Mouse (Mus musculus): Measurements from ENCODE around the gene Lrwd1.
A peak's percentile ranks its signal among the peaks of the same experiment; 100 is the strongest.
"Not testable (repeated sequence)": the region's sequence is repeated elsewhere in the genome, so short reads cannot be mapped to it uniquely, and the experiment has no call there.

The Lrwd1 gene

DNA sequence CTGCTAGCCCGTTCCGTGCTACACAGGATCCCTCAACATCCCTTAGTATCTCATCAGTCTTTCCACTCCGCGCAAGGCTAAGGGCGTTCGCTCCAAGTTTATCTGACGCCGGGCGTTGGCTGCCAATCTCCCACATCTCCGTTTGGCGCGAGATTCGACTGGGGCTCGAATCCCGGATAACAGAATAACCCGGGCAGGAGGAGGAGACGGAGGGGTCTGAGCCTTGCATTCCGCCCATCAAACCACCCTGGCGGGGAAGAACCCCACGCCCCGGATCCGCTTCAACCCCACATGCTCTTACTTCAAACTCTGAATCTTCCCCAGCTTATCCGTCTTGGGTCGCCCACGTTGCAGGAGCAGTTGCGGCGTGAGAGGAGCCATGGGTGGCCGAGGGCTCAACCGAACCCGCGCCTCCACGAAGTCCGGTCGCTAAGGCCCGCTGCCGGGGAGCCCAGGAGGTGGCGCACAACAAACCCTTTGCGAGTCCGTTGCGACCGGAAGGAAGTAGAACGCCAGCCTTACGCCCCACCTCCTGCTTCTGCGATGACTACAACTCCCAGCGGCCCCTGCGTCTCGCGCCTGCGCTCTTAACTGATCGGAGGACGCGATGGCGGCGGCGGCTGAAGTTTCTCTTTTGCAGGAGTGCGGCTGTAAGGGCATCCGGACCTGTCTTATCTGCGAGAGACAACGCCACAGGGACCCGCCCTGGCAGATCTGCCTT is at the start of gene Lrwd1, which contains the start of gene Alkbh4:
Gene Lrwd1, minus strand, starts transcription at position 504 of the 721 bp plus-strand sequence.
Gene Alkbh4, plus strand, starts transcription at position 576 of the 721 bp plus-strand sequence.
- peak; percentile 95 for ATAC-seq (ENCODE audit: insufficient number of reproducible peaks, low FRiP score, low TSS enrichment)

DNA sequence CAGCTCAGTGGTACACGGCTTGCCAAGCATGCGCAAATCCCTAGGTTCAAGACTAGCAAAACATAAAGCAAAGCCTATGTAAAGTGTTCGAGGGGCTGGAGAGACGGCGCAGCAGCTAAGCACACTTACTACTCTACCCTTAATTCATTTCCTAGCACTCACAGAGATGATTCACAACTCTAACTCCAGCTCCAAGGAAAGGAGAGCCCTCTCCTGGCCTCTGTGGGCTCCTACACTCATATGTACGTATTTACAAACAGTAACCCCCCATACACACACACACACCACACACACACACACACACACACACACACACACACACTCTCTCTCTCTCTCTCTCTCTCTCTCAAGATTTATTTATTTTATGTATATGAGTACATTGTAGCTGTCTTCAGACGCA is 47.9 kb upstream of the Lrwd1 start:
- no peak for ATAC-seq (ENCODE audit: insufficient number of reproducible peaks, low FRiP score, low TSS enrichment)

DNA sequence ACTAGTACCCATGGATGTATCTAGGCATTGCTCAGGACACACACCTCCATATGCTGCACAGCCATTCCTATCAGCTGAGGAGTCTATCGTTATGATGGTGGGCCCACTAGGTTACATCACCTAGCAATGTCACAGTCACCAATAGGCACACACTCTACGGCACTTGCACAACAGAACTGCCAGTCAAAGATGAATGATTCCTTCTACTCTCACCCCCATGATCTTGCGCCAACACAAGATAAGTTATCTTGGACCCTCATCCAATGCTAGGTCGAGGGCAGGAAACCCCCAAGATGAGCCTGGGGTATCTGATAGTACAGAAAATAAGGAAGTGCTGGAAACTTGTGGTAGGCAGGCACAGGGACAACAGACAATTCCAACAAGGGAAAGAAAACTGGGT is 47.0 kb upstream of the Lrwd1 start:
- ATAC-seq (ENCODE audit: insufficient number of reproducible peaks, low FRiP score, low TSS enrichment): no peak

DNA sequence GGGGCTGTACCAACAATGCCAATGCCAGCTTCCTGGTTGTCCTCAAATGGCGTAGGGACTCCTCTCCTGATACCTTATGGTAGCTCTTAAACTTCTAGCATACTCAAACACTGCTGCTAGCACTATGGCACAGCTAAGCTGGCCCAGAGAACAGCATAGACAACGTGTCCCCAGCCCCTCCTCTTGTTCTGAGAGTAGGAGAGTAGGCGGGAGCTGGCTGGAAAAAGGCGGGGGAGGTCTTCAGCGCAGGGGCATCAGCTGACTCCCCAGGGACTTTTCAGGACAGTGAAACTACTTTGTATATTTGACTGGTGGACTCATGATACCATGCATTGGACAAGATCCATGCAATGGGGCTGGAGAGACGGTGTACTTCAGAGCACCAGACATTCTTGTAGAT is 46.2 kb upstream of the Lrwd1 start:
- no peak for ATAC-seq (ENCODE audit: insufficient number of reproducible peaks, low FRiP score, low TSS enrichment)

DNA sequence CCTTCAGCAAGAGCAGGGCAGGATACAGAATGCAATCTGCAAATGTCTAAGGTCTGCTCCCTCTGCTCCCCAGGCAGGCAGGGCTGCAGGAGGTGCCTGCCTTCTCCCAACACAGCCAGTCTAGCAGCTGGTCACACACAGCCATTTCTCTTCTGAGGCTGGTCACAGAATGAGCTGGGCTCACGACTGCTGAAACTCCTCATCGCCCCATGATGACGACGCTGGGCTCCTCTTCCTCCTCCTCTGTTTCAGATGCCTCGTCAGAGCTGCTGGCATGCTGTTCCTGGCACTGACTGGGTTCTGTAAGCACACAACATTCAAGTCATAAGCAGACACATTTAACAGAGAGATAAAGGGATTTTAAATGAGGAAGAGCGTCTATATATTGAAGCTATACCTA is 45.3 kb upstream of the Lrwd1 start:
- ATAC-seq (ENCODE audit: insufficient number of reproducible peaks, low FRiP score, low TSS enrichment): no peak

DNA sequence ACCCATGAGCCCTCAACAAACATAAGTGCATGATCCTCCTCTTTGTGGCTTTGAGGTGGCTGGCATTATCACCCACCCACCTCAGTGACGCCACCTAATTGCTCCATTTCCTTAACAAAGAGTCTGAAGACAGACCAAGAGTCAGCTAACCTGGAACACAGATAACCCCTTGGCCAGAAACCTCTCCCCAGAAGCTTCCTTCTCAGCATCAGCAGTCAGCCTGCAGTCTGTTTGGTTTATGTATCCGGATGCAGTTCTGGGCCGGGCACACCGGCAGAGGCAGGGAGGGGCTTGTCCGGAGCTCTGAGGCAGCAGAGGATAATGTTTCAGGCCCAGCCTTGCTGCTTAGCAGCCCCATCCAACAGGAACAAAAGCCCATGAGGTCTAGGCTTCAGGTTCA is 43.7 kb upstream of the Lrwd1 start:
- no peak for ATAC-seq (ENCODE audit: insufficient number of reproducible peaks, low FRiP score, low TSS enrichment)

DNA sequence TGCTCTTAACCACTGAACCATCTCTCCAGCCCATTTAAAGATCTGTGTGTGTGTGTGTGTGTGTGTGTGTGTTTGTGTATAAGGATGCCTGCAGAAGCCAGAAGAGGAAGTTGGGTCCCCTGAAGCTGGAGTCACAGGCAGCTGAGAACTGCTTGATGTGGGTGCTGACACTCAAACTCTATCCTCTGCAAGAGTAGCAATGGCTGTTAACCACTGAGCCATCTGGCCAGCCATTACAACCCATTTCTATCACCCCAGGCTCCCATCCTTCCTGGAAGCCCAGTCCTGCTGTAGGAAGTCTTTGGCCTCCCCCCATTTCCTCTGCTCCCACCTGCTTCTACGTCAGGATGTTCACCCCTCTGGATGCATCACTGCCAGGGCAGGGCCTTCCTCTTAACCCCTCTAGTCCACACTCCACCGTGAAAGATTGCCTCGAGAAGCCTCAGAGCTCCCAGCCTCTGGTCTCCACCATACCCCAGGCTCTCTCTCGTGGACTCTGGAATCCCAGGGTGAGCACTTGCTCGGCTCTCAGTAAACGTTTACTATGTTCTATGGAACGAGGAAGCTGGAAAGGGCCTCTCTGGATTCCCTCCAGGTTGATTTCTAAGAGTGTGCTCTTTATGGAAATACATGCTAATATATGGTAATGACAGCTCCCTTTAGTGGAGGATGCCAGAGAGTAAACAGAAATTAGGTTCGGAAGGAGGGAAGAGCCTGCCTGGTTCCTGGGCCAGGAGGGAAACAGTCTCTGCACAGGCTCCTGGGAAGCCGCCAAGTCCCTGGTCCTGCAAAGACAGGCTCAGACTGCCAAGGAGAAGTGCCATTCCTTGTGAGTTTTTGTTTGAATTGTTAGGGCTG is 38.0 kb upstream of the Lrwd1 start:
- ATAC-seq (ENCODE audit: insufficient number of reproducible peaks, low FRiP score, low TSS enrichment): no peak

DNA sequence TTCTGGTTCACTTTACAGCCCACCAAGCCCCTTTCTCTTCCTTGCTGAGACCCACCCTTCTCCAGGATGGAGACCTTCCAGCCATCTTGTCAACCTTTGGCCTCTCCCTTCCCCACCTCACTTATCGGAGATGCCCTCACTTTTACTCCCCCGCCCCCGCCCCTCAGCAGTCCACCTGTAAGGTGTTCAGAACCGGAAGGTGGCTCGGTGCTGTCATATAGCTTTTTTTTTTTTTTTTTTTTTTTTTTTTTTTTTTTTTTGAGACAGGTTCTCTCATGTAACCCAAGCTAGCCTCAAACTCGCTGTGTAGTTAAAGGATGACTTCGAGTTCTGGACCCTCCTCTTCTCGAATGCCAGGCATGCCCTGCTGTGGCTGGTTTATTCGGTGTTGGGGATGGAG is 37.1 kb upstream of the Lrwd1 start:
- no peak for ATAC-seq (ENCODE audit: insufficient number of reproducible peaks, low FRiP score, low TSS enrichment)

DNA sequence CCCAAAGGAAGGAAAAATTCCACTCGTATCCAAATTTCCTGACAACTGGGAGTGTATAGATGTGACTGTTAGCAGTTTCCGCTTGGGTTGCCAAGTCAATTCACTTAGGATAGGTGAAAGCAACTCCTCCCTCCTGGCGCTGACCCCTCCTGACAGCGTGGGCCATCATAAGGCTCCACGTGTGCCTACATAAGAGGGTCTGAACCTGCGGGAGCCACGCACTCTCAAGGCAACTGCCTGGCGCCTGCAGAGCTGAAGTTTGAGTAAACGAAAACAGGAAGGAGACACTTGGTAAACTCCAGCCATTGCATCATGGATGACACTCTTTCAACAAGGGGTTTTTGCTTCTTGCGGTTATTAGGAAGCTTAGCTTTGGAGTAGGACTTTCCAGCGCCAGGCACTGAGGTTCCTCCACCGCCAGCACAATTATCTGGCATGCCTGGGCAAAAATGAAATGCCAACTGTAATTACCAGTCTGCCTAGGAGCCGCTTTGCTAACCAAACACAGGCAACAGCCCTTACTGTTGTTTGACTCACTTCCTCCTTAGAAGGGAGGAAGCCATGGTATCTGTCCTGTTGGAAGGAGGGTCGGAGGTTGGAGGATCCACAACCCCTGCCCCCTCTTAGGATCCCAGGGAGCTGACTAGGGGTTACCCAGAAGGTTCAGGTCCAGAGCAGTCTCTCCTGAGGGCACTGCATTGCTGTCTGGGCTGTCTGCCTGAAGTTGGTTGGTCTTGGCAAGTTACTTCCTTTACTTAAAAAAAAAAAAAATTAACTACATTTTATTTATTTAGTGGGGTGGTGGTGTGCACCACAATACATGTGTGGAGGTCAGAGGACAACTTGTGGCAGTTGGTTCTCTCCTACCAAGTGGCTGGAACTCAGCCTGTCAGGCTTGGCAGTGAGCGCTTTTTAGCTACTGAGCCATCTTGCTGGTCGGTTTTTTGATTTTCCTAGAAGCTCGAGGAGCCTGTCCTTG is 35.8 kb upstream of the Lrwd1 start:
- ATAC-seq (ENCODE audit: insufficient number of reproducible peaks, low FRiP score, low TSS enrichment): no peak

DNA sequence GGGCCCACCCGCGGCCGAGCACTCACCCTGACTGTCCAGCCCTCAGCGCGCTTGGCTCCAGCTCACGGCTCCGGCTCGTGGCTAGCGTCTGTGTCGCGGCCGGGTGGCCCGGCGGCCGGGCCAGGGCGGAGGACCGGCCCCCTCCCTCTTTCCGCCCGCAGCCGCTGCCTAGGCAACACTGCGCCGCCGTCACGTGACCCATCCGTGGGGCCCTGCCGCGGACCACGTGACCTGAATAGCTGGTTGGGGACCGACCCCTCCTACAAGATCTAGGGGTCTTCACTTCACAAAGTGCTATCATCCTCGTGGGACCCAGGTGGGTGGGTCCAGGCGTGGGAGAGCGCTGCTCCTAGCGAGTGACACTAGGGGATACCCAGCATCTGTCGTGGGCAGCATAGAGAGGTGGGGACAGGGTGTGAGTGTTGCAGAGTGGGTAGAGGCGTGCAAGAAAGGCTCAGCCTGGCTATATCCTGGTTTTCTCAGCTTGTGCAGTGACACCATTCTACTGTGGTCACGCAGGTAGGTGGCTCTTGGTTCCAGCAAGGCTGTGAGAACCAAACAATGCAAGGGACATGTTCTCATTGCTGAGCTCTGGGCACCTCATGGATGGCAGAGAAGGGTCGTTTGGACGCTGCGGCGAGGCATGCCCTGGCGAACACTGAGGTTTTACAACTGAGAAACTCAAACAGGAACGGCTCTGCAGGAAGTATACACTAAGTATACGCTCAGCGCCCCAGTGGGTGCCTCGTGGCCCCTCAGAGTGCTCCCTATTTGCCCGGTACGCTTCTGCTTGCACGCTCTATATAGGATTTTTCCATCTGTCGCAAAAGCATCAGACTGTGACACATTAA is 34.9 kb upstream of the Lrwd1 start, which contains the start of gene Orai2:
Gene Orai2, minus strand, starts transcription at position 202 of the 851 bp plus-strand sequence.
- peak; percentile 54; the same call in 1 of the 2 replicates for ATAC-seq (ENCODE audit: insufficient number of reproducible peaks, low FRiP score, low TSS enrichment)

DNA sequence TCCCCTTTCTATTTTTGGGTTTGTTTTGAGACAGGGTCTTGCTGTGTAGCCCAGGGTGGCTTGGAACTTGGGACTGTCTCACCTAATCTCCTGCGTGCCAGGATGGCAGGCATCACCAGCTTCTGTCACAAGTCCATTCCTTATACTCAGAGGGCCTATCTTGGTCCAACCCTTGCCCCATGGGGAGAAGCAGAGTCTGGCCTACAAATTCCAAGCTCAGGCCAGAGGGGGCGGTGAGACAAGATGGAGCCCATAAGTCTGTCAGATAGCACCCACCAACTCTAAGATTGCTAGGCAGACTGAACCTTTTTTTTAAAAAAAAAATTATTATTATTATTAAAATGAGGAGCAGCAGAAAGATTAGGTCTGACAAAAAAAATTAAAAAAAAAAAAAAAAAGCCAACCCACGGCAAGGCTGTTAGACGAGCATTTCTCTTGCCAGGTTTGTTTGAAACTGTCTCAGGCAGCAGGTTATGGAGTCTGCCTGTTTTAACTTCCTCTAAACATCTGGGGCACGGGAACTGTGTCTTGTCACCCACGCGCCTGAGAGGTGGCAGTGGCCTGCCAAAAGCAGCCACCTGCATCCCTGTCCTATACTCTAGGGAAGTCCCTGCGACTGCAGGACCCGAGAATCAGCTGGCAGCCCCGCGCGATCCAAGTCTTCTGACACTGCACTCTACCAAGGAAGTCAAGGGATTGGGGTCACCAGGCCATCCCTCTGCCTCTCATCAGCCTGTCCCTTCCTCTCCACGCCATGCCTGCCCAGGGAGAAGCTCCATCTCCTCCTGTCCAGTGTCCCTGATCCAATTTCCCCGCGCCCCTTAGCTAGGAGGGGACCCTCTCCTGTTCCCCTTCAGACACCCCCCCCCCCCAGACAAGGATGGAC is 34.0 kb upstream of the Lrwd1 start:
- peak; percentile 26; the same call in 1 of the 2 replicates for ATAC-seq (ENCODE audit: insufficient number of reproducible peaks, low FRiP score, low TSS enrichment)

DNA sequence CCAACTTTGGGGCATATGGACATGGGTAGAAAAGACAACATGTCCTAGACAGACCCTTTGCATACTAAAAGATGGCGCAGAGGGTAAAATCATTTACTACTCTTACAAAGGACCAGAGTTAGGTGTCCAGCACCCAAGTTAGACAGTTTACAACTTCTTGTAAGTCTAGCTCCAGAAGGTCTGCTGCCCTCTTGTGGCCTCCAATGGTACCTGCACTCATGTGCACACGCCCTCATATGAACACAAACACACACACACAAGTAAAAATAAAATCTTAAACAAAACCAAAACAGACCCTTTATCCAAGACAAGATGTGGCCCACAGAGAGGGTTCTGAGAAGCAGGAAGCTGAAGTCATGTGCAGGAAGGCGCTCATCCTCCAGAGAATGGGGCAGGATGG is 32.2 kb upstream of the Lrwd1 start:
- no peak for ATAC-seq (ENCODE audit: insufficient number of reproducible peaks, low FRiP score, low TSS enrichment)

DNA sequence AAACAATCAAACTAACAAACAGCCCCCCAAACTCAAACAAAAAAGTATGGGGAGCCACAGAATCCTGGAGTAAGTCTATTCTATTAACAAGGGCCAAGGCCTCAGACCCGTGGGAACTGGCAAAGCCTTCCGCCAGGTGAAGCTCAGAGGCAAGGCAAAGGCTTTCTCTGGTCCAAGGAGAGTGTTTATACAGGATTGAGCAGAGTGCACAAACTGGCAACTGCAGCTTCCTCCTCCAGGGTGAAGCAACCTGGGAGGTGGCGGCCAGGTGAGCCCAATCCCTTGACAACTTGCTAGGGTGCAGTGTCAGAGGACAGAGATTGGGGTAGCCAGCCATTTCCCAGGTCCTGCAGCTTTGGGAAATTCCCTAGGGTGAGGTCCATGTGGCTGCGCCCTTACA is 31.4 kb upstream of the Lrwd1 start:
- no peak for ATAC-seq (ENCODE audit: insufficient number of reproducible peaks, low FRiP score, low TSS enrichment)

DNA sequence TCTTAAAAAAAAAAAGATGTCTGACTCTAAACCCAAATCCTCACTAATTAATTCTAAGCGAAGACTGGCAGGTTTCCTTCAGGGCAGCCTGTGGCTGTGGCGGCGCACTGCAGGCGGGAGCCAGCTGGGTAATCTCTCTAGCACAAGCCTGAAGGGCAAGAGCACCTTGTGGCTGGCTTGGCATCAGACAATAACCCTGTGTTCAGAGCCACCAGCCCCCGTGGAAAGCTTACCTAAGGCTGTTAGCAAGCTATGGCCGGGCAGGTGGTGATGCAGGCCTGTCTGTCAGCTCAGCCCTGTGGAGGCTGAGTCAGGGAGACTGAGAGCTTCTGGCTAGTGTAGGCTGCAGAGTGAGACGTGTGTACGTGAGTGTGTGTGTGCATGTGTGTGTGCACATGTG is 29.4 kb upstream of the Lrwd1 start:
- ATAC-seq (ENCODE audit: insufficient number of reproducible peaks, low FRiP score, low TSS enrichment): no peak

DNA sequence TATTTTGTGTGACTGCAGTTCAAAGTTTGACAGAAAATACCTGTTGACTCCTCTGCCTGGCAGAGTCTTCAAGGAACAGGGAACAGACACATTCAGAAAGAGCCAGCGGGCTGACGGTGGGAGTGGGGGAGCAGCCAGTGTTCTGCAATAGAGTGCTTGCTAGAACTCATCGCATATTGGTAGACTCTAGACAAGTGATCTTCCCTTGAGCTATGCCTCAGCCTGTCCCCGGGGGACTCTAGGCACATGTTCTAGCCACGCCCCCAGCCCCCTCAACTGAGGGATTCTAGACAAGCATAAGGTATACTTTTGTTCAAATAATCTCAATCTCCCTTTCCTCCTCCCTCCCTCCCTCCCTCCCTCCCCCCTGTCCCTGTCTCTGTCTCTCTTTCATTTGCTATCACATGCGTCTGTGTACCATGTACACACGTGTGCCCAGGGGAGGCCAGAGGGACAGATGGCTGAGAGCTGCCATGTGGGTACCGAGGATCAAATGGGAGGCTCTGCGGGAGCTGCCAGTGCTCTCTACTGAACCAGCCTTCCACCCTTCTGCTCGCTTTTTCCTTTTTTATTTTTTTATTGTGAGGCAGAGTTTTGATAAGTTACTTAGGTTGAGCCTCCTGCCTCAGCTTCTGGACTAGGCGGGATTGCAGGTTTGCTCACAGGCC is 28.1 kb upstream of the Lrwd1 start:
- ATAC-seq (ENCODE audit: insufficient number of reproducible peaks, low FRiP score, low TSS enrichment): peak; percentile 68; the same call in 1 of the 2 replicates

DNA sequence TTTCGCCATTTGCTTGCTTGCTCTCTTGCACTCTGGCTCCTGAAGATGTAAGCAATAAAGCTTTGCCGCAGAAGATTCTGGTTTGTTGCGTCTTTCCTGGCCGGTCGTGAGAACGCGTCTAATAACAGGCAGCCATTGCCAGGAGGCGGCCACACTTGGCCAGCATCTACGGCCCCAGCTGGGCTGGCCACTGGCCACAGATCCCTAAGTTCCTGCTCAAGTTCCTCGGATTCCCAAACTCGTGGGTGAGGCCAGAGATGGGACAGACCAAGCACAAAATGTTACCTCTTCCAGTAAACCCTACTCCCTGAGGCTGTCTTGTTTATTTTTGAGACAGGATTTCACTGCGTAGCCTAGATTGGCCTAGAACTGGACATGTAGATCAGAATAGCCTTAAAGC is 24.2 kb upstream of the Lrwd1 start:
- not testable (repeated sequence) for ATAC-seq (ENCODE audit: insufficient number of reproducible peaks, low FRiP score, low TSS enrichment)

DNA sequence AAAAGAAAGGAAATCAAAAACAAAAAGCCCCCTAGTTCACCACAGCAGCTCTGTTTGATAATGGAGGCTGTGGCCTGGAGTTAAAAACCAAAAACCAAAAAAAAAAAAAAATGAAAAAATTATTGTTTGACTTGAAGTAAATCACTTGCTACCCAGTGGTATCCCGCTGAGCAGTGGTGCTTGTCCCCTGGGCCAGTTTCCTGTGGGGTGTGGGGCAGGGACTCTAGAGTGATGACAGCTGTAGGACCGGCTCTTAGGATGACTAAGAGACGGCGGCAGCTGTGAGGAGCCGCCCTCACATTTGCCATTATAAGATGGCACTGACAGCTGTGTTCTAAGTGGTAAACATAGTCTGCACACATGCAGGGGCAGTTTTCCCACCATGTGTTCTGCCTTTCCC is 19.5 kb upstream of the Lrwd1 start:
- ATAC-seq (ENCODE audit: insufficient number of reproducible peaks, low FRiP score, low TSS enrichment): no peak

DNA sequence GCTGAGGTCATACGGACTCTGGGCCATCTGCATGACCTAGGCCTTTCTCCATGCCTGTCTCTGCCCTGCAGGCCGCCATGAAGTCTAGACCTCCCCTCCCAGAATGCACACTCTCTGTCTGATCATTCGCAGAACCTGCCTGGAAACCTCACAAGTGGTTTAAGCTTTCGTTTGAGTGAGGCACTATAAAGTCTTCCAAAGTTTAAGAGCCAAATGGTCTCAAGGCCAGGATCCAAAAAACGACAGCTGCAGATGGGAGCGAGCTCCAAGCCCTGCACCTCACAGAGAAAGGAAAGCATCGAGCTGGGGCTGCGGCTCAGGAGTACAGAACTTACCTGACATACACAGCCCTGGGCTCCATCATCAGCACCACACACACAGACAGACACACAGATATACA is 16.5 kb upstream of the Lrwd1 start:
- no peak for ATAC-seq (ENCODE audit: insufficient number of reproducible peaks, low FRiP score, low TSS enrichment)

Data from cerebellum, adult (tissue).